Mouse (Mus musculus) heart, adult 2 months (tissue): ENCODE data around the gene Dusp7. TPM values are rescaled to one million over a fixed set of nuclear protein-coding genes. Genes with fewer than 3 reads are reported as not detected.
A peak's percentile ranks its signal among the peaks of the same experiment; 100 is the strongest.

Experiments
- DNase-seq, 2 experiments: peaks; one replicate each; pipeline ENCODE4 v3.0.0; 2021
- H3K27ac ChIP-seq: fragments of 200-600 bp; 2 replicates; pipeline ENCODE4 v1.8.1; 2022
- H3K27me3 ChIP-seq: fragments of 200-500 bp; 2 replicates; pipeline ENCODE4 v1.6.1; 2012; ENCODE audit warnings: mild to moderate bottlenecking, low read length, inconsistent platforms, mixed read lengths; ENCODE audit not compliant: control insufficient read depth, insufficient read depth
- H3K36me3 ChIP-seq: fragments of 200-500 bp; 2 replicates; pipeline ENCODE4 v1.6.1; 2012; ENCODE audit warnings: low read length, inconsistent platforms; ENCODE audit not compliant: control insufficient read depth, insufficient read depth
- H3K4me1 ChIP-seq: fragments of 200-500 bp; 2 replicates; pipeline ENCODE4 v1.6.1; 2011; ENCODE audit warnings: low read length; ENCODE audit not compliant: control insufficient read depth, insufficient read depth
- H3K4me3 ChIP-seq: fragments of 200-600 bp; 2 replicates; pipeline ENCODE4 v1.8.1; 2022
- H3K79me2 ChIP-seq: fragments of 200-500 bp; replicated peaks from 2 replicates; pipeline ENCODE4 v1.6.1; 2012; ENCODE audit warnings: mild to moderate bottlenecking, inconsistent platforms, low read length, moderate library complexity, mixed read lengths; ENCODE audit not compliant: control insufficient read depth, insufficient read depth
- H3K9ac ChIP-seq: fragments of 200-500 bp; 2 replicates; pipeline ENCODE4 v1.6.1; 2012; ENCODE audit warnings: low read depth, mild to moderate bottlenecking, control low read depth, inconsistent platforms, low read length, mixed read lengths
- CTCF ChIP-seq: fragments of 200-600 bp; IDR thresholded peaks from 2 replicates; pipeline ENCODE4 v1.8.1; 2022; ENCODE audit warnings: antibody characterized with exemption, mild to moderate bottlenecking, moderate library complexity
- EP300 ChIP-seq: fragments of 200-500 bp; IDR thresholded peaks from 2 replicates; pipeline ENCODE4 v1.6.1; 2011; ENCODE audit warnings: low read depth, low read length, control low read depth; ENCODE audit not compliant: insufficient read depth
- POLR2A ChIP-seq: fragments of 200-500 bp; IDR thresholded peaks from 2 replicates; pipeline ENCODE4 v1.6.1; 2011; ENCODE audit warnings: mild to moderate bottlenecking, low read depth, low read length, control low read depth; ENCODE audit not compliant: insufficient read depth
- WGBS: fragments of 180-500 bp; shearing (Covaris S2); methylation state at CpG from one replicate; pipeline ENCODE4 v1.1.7; 2018; 5-methylcytosine and 5-hydroxymethylcytosine counted together
- intact Hi-C: fragments of 180-260 bp; cut with DNase I; formaldehyde crosslinking; loops from one replicate; pipeline ENCODE4 v1.15.1; 2025
- polyA plus RNA-seq: library from polyadenylated mRNA; depleted of rRNA; stranded (reverse); fragments of >200 nt; gene quantifications from 2 replicates; pipeline ENCODE4 v1.2.3, GENCODE M21; 2012
- total RNA-seq, 2 experiments: library from RNA; stranded (reverse); gene quantifications; 2 replicates each; pipeline ENCODE4 v1.2.3; 2021

The Dusp7 gene
- total and polyA plus RNA-seq, 3 experiments = 47.6 to 102 (median 64.9) TPM

- no peaks in the 10 kb centered on the region for H3K79me2 ChIP-seq
- TF ChIP-seq CTCF = no peak
- no peak for TF ChIP-seq POLR2A
- no peak for TF ChIP-seq EP300
- no peaks in the 10 kb centered on the region for H3K27me3 ChIP-seq
- intact Hi-C loops = no loop called here
- H3K9ac ChIP-seq = no peak overlapping the region
- H3K4me1 ChIP-seq = peaks cover 10% of the 10 kb centered on the region
- H3K36me3 ChIP-seq = no peaks in the 10 kb centered on the region
- DNase-seq = no peak
- no peak overlapping the region for H3K27ac ChIP-seq
- 38% methylated on average over 9 of the region's 9 CpGs for WGBS
- no peak overlapping the region for H3K4me3 ChIP-seq
Measured at GRCm38 (mm10) chr9:106411091-106411594, 42.7 kb downstream of the Dusp7 start.

DNA sequence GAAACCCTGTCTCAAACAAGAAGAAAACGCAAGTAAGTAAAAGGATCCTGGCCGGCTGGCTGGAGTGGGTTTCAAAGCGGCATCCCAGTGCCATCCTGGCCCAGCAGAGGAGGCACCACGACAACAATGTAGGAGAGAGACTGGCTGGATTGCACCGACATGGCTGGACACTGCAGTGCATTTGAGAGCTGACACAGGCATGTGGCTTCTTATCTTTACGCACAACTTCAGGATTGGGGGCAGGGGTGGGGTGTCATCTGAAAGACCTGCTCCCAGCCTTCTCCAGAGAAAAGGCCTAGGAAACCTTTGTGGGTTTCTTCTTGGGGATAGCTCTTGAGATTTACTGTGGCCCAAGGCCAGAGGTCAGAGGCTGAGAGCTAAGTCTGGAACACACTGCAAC is 43.3 kb downstream of the Dusp7 start:
- Histone ChIP-seq H3K4me1 (peaks cover 7% of the 10 kb centered on the region), H3K9ac (no peak overlapping the region), H3K4me3 (no peak overlapping the region), H3K27me3 (no peaks in the 10 kb centered on the region), H3K36me3 (no peaks in the 10 kb centered on the region), H3K27ac (no peak overlapping the region), H3K79me2 (no peaks in the 10 kb centered on the region)
- DNase-seq = no peak
- 67% methylated on average over 6 of the region's 6 CpGs for WGBS
- intact Hi-C loops = no loop called here
- TF ChIP-seq EP300 (no peak), CTCF (no peak), POLR2A (no peak)

GRCm38 (mm10) chr9:106412210-106412609 is 43.8 kb downstream of the Dusp7 start:
- H3K27ac ChIP-seq = no peak overlapping the region
- intact Hi-C loops = no loop called here

GRCm38 (mm10) chr9:106413606-106414005 is 45.2 kb downstream of the Dusp7 start:
- Histone ChIP-seq H3K9ac (no peak overlapping the region), H3K4me3 (no peak overlapping the region), H3K27me3 (no peaks in the 10 kb centered on the region), H3K27ac (no peak overlapping the region), H3K79me2 (no peaks in the 10 kb centered on the region), H3K4me1 (peaks cover 13% of the 10 kb centered on the region), H3K36me3 (no peaks in the 10 kb centered on the region)
- TF ChIP-seq POLR2A = no peak
- no peak for TF ChIP-seq CTCF
- no peak for TF ChIP-seq EP300
- WGBS = 87% methylated on average over 5 of the region's 5 CpGs
- DNase-seq = no peak
- intact Hi-C loops = no loop called here

More at GRCm38 (mm10) chr9:106412210-106412609, 43.8 kb downstream of the Dusp7 start:
- H3K27me3 ChIP-seq = no peaks in the 10 kb centered on the region
- DNase-seq = no peak
- no peaks in the 10 kb centered on the region for H3K36me3 ChIP-seq
- no peak overlapping the region for H3K4me3 ChIP-seq
- TF ChIP-seq CTCF = no peak
- TF ChIP-seq POLR2A = no peak
- TF ChIP-seq EP300 = no peak
- no peak overlapping the region for H3K9ac ChIP-seq
- no peaks in the 10 kb centered on the region for H3K79me2 ChIP-seq
- WGBS = 75% methylated on average over 3 of the region's 3 CpGs
- peaks cover 4% of the 10 kb centered on the region; the same call in 1 of the 2 replicates for H3K4me1 ChIP-seq

DNA sequence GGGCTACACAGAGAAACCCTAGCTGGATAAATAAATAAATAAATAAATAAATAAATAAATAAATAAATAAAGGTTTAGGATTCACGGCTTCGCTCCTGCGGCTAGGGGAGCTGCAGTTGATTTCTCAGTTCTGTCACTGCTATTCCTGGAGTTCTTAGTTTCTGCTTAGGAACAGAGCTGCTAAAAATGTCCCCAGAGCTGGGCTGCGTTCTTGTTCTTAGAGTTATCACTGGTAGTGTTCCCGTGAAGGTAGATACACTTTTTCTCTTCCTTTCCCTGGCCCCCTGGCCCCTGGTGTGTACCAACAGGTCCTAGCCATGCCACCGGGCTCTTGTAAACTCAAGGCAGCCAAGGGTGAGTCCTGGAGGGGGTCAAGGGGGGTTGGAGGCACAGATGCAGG is 48.4 kb downstream of the Dusp7 start:
- 56% methylated on average over 6 of the region's 6 CpGs for WGBS
- TF ChIP-seq POLR2A = no peak
- no peak for TF ChIP-seq CTCF
- no peak for TF ChIP-seq EP300
- no peaks in the 10 kb centered on the region for H3K79me2 ChIP-seq
- intact Hi-C loops = loop anchor here (2.0 kb wide), 1 partner anchor 30 kb away; no protein-coding TSS in a partner anchor
- H3K4me3 ChIP-seq = no peak overlapping the region
- no peaks in the 10 kb centered on the region for H3K27me3 ChIP-seq
- peaks cover 16% of the 10 kb centered on the region for H3K4me1 ChIP-seq
- no peak overlapping the region for H3K9ac ChIP-seq
- DNase-seq = no peak
- H3K27ac ChIP-seq = no peak overlapping the region; the same call in 1 of the 2 replicates
- H3K36me3 ChIP-seq = no peaks in the 10 kb centered on the region

DNA sequence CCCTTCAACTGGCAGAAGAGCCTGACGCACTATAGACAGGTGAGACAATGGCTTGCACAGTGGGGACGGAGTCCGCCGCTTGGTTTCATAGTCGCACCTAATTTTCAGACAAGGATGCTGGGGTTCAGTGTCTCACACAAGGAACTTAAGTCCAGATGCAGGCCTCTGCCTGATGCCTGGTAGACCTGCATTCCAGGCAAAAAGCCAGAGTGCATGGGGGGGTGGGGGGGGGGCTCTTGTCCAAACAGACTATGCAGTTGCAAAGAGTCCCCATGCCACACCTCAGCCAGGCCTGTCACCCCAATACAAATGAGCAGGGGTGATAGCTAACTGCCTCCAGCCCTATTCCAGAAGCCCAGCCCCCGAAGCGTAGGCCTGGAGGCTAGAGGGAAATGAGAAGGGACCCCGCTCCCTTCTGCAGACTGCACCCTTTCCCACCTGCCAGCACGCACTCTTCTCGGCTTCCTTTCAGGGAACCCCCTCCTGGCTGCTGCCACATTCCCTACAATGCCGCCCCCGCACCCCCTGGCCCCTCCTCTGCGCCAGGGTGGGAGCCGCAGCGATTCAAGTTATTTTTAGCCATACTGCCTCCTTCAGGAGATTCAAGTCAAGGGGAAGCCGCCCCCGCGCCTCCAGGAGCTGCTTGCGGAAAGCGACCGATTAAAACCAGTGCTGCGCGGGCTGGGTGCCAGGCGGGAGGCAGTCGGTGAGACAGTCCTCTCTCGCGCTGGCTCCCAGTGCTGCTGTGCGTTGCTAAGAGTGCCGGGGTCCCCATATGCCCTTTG is 49.6 kb downstream of the Dusp7 start:
- peaks cover 16% of the 10 kb centered on the region for H3K4me1 ChIP-seq
- H3K79me2 ChIP-seq = no peaks in the 10 kb centered on the region
- peak overlapping the region; percentile 28; the same call in 1 of the 2 replicates for H3K4me3 ChIP-seq
- H3K9ac ChIP-seq = peak overlapping the region; percentile 69
- H3K27ac ChIP-seq = peak overlapping the region; percentile 74
- no peaks in the 10 kb centered on the region for H3K27me3 ChIP-seq
- 16% methylated on average over 29 of the region's 29 CpGs for WGBS
- intact Hi-C loops = loop anchor here (1.0 to 2.0 kb wide), 2 partner anchors 31 to 51 kb away; no protein-coding TSS in a partner anchor
- no peaks in the 10 kb centered on the region for H3K36me3 ChIP-seq
- peak; percentile 84 to 86 for DNase-seq
- TF ChIP-seq EP300 (no peak), CTCF (peak; percentile 68), POLR2A (0 out of 2 replicates have a peak, but pooled peaks have one; percentile 41)
